Mouse (Mus musculus) kidney, embryonic 15.5 days (tissue): ENCODE data around the gene Syt14. TPM values are rescaled to one million over a fixed set of nuclear protein-coding genes. Genes with fewer than 3 reads are reported as not detected.

ENCODE experiments used
- polyA plus RNA-seq: library from polyadenylated mRNA; unstranded; fragments of >200 nt; fragmentation: Nextera tagmentation; extraction: Ambion mirVana; gene quantifications from 2 replicates; pipeline ENCODE4 v1.2.1, GENCODE M21; 2015

The Syt14 gene
- polyA plus RNA-seq, 1 experiment from 2014 or later = 1.6 TPM

Other genes with a start within 250 kb of the Syt14 start
- 22.9 TPM in 2 replicates for gene Sertad4, start 180.0 kb downstream of the Syt14 start, polyA plus RNA-seq
- 9.2 and 9.9 TPM in 2 replicates for gene Diexf, start 94.5 kb upstream of the Syt14 start, polyA plus RNA-seq
- 13.3 and 14.0 TPM in 2 replicates for gene Irf6, start 117.3 kb upstream of the Syt14 start, polyA plus RNA-seq
- 14.2 and 16.3 TPM in 2 replicates for gene A130010J15Rik, start 132.3 kb upstream of the Syt14 start, polyA plus RNA-seq
- gene Traf3ip3, start 165.9 kb upstream of the Syt14 start, polyA plus RNA-seq = 3.5 and 4.3 TPM in 2 replicates
- 1.2 and 1.6 TPM in 2 replicates for gene Lamb3, start 171.9 kb upstream of the Syt14 start, polyA plus RNA-seq
- gene Hsd11b1, start 228.3 kb upstream of the Syt14 start, polyA plus RNA-seq = 1.5 TPM in 2 replicates
- gene G0s2, start 237.4 kb upstream of the Syt14 start, polyA plus RNA-seq = 28.6 and 37.1 TPM in 2 replicates